Mouse (Mus musculus): Measurements from ENCODE around the gene Plekhj1.

Gene Plekhj1

GRCm38 (mm10) chr10:80777123-80777522 lies 21.3 kb downstream of the Plekhj1 start:
- no peak for DNase-seq (ENCODE audit: low spot score in 2 of 2)

DNA sequence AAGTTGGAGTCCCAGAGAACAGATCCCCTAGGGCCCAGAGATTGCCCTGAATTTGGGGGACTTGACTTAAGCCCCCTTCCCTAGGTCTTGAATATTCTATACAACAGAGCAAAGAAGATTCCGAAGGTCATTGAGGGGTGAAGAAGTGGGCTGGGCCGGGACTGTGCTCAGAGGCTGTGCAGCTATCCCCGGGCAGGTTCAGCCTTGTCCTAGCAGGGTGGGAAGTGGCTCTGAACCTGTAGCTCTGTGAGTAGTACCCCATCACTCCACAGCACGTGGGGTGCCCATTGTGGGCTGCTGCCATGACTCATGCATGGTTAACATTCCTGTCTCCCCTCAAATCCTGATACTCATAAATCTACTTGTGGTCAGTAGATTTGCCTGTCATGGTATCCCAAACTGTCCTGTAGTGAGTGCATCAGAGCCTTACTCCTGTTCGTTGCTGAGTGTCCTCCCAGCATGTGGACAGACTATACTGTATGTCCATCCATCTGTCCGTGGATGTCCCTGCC lies 22.0 kb downstream of the Plekhj1 start:
- DNase-seq (ENCODE audit: low spot score in 2 of 2), result no peak

GRCm38 (mm10) chr10:80775731-80776130 lies 22.7 kb downstream of the Plekhj1 start:
- no peak for DNase-seq (ENCODE audit: low spot score in 2 of 2)

DNA sequence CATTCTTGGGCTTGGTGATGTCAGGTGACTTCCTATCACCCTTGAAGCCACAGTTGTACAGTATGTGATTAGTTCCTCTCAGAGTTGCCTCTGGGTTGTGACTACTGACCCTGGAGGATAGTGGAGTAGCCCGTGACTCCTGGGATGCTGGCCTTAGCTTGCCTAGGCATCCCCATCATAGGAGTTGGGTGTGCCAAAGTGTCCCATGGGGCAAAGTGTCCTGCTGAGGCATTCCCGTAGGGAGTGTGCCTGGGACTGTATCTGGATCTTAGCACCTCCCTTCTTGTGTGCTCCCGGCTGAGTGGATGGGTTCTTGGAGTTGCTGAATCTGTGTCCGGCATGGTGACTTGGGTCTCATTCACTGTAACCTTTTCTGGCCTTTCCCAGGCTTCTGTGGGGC lies 23.4 kb downstream of the Plekhj1 start:
- DNase-seq (ENCODE audit: low spot score in 2 of 2), result no peak

DNA sequence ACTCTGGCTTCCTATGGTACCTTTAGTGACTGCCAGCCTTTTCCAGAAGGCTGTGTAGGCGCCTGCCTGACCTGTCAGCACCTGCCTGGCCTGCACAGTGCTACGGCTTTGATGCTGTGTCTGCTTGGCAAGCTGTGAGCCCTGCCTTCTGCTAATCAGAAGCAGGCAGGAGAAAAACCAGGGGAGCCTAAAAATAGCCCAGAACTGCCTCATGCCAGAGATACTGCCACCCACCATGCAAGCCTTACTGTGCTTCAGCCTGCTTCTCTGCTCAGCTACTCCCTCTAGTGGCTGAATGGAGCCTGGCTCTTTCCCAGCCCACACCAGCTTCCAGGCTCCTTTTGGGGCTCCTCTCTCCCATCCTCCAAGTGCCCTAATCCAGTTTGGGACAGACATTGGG lies 23.9 kb downstream of the Plekhj1 start:
- DNase-seq (ENCODE audit: low spot score in 2 of 2), result peak; percentile 86 to 93

DNA sequence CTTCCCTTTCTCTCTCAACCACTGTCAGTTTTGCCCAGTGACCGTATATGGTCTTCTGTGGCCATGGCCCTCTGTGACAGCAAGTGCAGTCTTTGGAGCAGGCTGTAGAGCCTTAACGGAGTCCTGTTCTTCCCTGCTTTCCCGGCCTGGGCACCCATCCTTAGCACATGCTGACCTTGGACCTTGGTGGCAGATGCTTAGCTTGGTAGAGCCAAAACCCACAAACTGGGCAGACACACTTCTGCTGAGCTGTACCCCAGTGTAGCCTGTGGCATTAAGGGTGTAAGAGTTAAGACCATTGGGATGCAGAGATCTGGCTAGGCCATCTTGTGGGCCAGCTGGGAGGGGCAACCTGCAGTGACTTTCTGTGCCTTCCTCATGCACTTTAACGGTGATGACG lies 24.6 kb downstream of the Plekhj1 start:
- no peak for DNase-seq (ENCODE audit: low spot score in 2 of 2)

DNA sequence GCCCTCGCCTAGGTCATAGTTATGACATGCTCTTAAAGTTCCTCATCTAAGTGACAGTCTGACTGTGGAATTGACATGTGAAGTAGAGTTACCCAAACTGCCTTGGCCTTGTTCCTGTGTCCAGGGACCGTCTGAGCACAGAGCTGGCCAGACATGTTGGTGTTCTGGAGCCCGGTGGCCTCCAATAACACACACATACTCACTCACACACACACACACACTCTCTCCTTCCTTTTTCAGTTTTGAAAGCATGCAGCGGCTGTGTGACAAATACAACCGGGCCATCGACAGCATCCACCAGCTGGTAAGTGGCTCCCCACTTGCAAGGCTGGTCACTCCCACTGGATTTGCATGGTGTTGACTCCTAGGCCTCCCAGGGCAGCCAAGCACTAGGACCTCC lies 30.1 kb downstream of the Plekhj1 start:
- DNase-seq (ENCODE audit: low spot score in 2 of 2), result no peak

- DNase-seq (ENCODE audit: low spot score in 2 of 2), result no peak
Measured at GRCm38 (mm10) chr10:80766161-80766815, 32.1 kb downstream of the Plekhj1 start.

GRCm38 (mm10) chr10:80765746-80766145 lies 32.7 kb downstream of the Plekhj1 start:
- no peak for DNase-seq (ENCODE audit: low spot score in 2 of 2)

DNA sequence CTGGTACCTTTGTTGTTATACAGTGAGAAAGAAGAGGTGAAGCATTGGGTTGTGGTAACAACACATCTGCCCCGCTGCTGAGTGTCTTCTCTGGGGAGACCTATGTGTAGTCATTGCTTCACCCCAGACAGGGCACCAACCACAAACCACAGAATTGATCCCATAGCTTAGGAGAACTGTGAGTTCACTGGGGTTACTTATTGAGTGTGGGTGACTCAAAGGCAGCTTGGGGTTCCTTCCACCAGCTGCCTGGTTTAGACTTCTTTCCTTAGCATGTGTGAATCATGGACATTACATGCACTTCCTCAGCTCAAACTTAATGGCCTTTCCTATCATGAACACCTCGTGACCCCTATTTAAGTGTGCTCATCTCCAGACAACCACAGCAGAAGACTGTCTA lies 34.9 kb downstream of the Plekhj1 start:
- DNase-seq (ENCODE audit: low spot score in 2 of 2), result no peak

DNA sequence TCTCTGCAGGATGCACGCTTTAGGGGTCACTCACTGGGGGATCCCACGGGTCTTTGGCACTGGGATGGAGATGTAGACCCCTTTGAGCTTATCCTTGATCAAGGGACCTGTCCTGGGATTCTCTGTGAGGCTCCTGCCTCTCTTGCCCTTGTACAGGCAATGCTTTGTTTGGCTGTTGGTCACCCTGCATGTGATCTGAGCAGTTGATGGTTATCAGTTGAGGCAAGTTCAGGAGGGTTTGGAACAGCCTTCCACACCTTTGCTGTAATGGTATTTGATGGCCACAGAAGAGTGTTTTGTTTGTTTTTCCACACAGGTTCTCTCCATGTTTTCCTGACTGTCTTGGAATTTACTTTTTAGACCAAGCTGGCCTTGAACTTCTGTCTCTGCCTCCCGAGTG lies 36.6 kb downstream of the Plekhj1 start:
- no peak for DNase-seq (ENCODE audit: low spot score in 2 of 2)

GRCm38 (mm10) chr10:80760596-80761524 lies 37.6 kb downstream of the Plekhj1 start:
- no peak for DNase-seq (ENCODE audit: low spot score in 2 of 2)

- DNase-seq (ENCODE audit: low spot score in 2 of 2), result no peak
Measured at GRCm38 (mm10) chr10:80758651-80759050, 39.8 kb downstream of the Plekhj1 start.

- peak in 1 of 2 experiments; percentile 79 for DNase-seq (ENCODE audit: low spot score in 2 of 2)
Measured at GRCm38 (mm10) chr10:80757717-80758116, 40.7 kb downstream of the Plekhj1 start.

DNA sequence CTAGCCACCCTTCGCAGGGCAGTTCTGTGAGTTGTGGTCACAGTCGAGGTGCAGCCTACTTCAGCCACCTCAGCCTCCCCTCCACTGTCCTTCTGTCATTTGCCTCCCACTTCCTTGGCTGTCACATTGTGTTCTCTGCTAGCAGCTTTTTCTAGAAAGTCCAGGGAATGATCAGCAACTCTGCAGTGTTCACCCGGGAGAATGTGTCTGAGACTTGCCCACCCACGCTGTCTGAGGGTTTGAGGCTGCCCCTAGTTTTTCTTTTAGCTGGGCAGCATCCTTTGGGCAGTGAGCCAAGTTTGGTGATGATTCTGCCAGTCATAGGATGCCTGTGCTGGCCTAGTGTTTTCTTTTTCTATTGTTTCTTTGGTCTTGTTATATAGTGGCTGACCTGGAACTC lies 41.5 kb downstream of the Plekhj1 start:
- DNase-seq (ENCODE audit: low spot score in 2 of 2), result peak in 1 of 2 experiments; percentile 71

GRCm38 (mm10) chr10:80756509-80756908 lies 41.9 kb downstream of the Plekhj1 start:
- DNase-seq (ENCODE audit: low spot score in 2 of 2), result no peak

DNA sequence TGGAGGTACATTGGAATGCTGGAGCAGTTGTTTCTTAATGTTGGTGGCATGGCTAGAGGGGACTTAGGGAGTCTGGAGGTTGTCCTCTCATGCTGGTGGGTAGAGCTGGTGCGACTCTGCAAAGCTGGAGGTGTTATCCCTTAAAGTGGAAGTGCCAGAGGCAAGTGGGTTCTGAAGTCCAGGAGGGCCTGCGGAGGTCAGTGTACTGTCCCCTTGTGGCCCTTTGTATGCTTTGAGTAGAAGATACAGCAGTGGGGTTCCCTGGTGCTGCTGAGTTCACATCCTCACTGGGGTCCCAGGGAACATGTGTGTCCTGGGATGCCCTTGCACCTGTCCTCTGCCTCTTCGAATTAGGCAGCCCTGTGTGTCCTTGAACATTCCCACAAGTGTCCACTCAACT lies 42.3 kb downstream of the Plekhj1 start:
- no peak for DNase-seq (ENCODE audit: low spot score in 2 of 2)

GRCm38 (mm10) chr10:80755291-80756015 lies 43.0 kb downstream of the Plekhj1 start:
- DNase-seq (ENCODE audit: low spot score in 2 of 2), result no peak

DNA sequence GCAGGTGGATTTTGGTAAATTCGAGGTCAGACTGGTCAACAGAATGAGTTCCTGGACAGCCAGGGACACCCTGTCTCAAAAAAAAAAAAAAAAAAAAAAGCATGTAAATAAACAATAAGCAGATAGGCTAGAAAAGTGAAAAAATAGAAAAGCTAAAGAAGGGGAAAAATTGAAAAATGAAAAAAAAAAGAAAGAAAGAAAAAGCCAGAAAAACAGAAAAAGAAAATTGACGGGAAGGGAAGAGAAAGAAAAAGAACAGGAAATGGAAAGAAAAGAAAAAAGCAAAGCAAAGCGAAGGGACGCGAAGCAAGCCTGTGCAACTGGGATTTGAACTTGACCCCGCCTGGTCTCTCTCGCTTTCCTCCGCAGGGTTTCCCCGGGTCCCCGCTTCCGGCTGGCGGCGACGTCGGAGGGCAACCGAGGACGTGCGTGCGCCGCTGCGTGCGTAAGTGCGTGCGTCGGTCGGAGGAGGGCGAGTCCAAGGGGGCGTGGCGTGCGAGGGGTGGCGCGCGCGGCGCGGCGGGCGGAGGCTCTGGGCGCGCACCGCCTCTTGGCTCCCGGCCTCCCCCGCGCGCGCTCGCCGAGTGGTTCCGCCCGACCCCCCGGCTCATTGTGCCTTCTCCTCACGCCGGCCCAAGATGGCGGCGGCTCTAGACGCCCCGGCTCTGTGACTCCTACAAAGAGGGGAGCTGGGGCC lies 43.7 kb downstream of the Plekhj1 start, which contains the start of gene Dot1l:
Gene Dot1l, plus strand, starts transcription at position 613 of the 697 bp plus-strand sequence.
- peak; percentile 94 to 97 for DNase-seq (ENCODE audit: low spot score in 2 of 2)

DNA sequence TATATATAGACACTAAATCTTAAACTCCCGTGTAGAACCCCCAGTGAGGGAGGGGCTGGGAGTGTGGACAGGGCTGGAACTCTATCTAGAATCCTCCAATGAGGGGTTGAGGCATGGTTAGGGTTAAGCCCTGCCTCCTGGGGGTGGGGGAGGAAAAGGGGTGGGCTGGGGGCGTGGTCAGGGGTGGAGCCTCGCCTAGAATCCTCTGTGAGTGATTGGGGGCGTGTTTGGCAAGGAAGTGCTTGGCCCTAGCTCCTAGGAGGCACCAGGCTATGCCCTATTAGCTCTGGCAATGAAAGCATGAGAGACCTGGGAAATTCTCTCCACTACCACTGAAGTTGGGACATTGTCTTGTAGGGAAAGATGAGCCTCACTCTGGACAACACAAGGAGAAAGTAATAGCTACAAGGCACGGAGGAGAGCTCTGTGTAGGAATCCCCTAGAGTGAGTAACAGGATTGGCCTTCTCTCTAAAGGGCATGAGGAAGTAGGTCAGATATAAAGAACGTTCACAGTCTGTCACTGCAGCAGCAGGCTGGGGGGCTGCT lies 46.3 kb downstream of the Plekhj1 start:
- DNase-seq (ENCODE audit: low spot score in 2 of 2), result no peak

- peak; percentile 74 to 81 for DNase-seq (ENCODE audit: low spot score in 2 of 2)
Measured at GRCm38 (mm10) chr10:80751188-80751832, 47.1 kb downstream of the Plekhj1 start.
